Mouse (Mus musculus): Measurements from ENCODE around the gene Olfr1395.

DNA sequence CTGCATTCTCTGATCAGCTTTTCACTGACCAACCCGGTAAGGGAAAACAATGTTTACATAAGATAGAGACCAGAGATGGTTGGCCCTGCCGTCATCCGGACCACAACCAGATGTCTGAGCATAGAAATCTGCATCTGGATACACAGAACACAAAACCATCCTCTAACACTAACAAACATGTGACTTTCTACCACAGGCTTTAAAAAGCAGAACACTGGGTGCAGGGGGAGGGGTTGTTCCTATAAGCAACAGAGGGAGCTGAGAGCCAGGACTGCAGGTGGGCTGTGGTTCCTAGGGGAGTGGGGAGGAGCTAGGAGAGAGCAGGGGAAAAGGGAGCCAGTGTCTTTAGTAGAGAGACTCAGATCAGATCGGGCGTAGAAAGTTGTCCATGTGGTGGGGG, 40.6 kb upstream of the Olfr1395 start:
- TF ChIP-seq EP300 (optimal IDR thresholded peaks at IDR 0.05) (no peak), CTCF (IDR thresholded peaks at IDR 0.05; ENCODE audit: low read depth) (no peak)

Data from stomach, postnatal 0 days (tissue).